Mouse (Mus musculus) midbrain, embryonic 14.5 days (tissue): ENCODE measurements around the gene Tiam1. TPM values are rescaled to one million over a fixed set of nuclear protein-coding genes. Genes with fewer than 3 reads are reported as not detected.
A peak's percentile ranks its signal among the peaks of the same experiment; 100 is the strongest.

Source experiments
- ATAC-seq: fragments of 200-750 bp; cut with Nextera tagmentation; 2 replicates; pipeline ENCODE4 v1.8.0; 2017; ENCODE audit warnings: moderate number of reproducible peaks, moderate library complexity; ENCODE audit not compliant: low FRiP score, low TSS enrichment
- DNase-seq: peaks from one replicate; pipeline ENCODE4 v3.0.0-alpha.2; 2015
- H3K27ac ChIP-seq: fragments of 300-500 bp; sonication (generic); replicated peaks from 2 replicates; pipeline ENCODE4 v1.5.1; 2014; ENCODE audit warnings: mild to moderate bottlenecking, low read depth, low read length, moderate library complexity
- H3K27me3 ChIP-seq: fragments of 300-500 bp; sonication (generic); 2 replicates; pipeline ENCODE4 v1.6.1; 2014; ENCODE audit warnings: low read length, control low read depth, mixed read lengths; ENCODE audit not compliant: control insufficient read depth, insufficient read depth
- H3K36me3 ChIP-seq: fragments of 300-500 bp; sonication (generic); 2 replicates; pipeline ENCODE4 v1.6.1; 2014; ENCODE audit warnings: low read length, control low read depth; ENCODE audit not compliant: control insufficient read depth, insufficient read depth
- H3K4me1 ChIP-seq: fragments of 300-500 bp; sonication (generic); 2 replicates; pipeline ENCODE4 v1.6.1; 2014; ENCODE audit warnings: mild to moderate bottlenecking, antibody characterized with exemption, low read length, control low read depth; ENCODE audit not compliant: control insufficient read depth, insufficient read depth
- H3K4me2 ChIP-seq: fragments of 300-500 bp; sonication (generic); 2 replicates; pipeline ENCODE4 v1.6.1; 2014; ENCODE audit warnings: mild to moderate bottlenecking, low read length, moderate library complexity
- H3K4me3 ChIP-seq: fragments of 300-500 bp; sonication (generic); replicated peaks from 2 replicates; pipeline ENCODE4 v1.5.1; 2014; ENCODE audit warnings: low read depth, low read length
- H3K9ac ChIP-seq: fragments of 300-500 bp; sonication (generic); replicated peaks from 2 replicates; pipeline ENCODE4 v1.6.1; 2014; ENCODE audit warnings: mild to moderate bottlenecking, low read length, moderate library complexity
- H3K9me3 ChIP-seq: fragments of 300-500 bp; sonication (generic); 2 replicates; pipeline ENCODE4 v1.6.1; 2016; ENCODE audit warnings: low read length, control low read depth, mixed read lengths; ENCODE audit not compliant: control insufficient read depth
- WGBS: fragments of 180-500 bp; shearing (Covaris S2); extraction: QIAGEN DNeasy Blood & Tissue Kit; methylation state at CpG from one replicate; pipeline ENCODE4 v1.1.7; 2014; 5-methylcytosine and 5-hydroxymethylcytosine counted together
- polyA plus RNA-seq: library from polyadenylated mRNA; unstranded; fragments of >200 nt; fragmentation: Nextera tagmentation; extraction: Ambion mirVana; gene quantifications from 2 replicates; pipeline ENCODE4 v1.2.1, GENCODE M21; 2014

Tiam1 gene
- polyA plus RNA-seq, 1 experiment from 2014 or later: 34.6 TPM

DNA sequence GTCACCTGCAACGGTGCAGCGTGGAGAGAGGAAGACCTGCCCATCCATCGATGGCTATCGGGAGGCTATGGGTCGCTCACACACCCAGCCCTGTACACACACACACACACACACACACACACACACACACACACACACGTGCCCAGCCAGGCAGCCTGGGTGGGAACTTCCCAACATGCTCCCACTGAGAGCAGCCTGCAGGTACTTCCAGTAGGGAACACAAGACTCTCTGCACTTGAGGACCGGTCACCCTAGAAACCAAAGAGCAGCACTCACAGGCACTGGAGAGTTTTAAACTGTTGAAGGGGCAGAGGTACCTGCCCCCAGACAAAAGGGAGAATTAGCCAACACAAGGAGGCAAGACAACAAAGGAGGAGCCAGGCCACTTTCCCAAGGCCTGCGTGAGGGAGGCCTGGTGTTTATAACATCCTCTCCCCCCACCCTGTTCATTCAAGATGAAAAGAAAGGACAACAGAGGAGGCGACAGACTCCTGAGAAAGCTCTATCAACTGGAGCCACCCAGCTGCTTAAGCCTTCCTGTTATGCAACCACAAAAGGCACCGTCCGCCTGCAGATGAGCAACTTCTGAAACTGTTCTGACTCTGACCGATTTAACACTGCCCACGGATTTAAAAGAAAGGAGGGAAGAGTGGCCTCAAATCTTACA is 326.9 kb downstream of the Tiam1 start:
- ATAC-seq: peak; percentile 32; the same call in 1 of the 2 replicates
- Histone ChIP-seq H3K9me3 (no peaks in the 10 kb centered on the region), H3K27ac (no peak overlapping the region), H3K4me3 (no peak overlapping the region), H3K36me3 (peaks cover 7% of the 10 kb centered on the region; the same call in 1 of the 2 replicates), H3K4me1 (peaks cover 36% of the 10 kb centered on the region), H3K27me3 (peaks cover 15% of the 10 kb centered on the region), H3K4me2 (peak overlapping the region; percentile 78), H3K9ac (no peak overlapping the region; the same call in 1 of the 2 replicates)
- 17% methylated on average over 13 of the region's 13 CpGs for WGBS
- peak; percentile 50 for DNase-seq

GRCm38 (mm10) chr16:89813536-89813935 is 330.0 kb downstream of the Tiam1 start:
- Histone ChIP-seq H3K9me3 (no peaks in the 10 kb centered on the region), H3K4me3 (no peak overlapping the region), H3K4me1 (peaks cover 33% of the 10 kb centered on the region), H3K4me2 (no peak overlapping the region), H3K27me3 (peaks cover 2% of the 10 kb centered on the region), H3K9ac (no peak overlapping the region), H3K36me3 (peaks cover 25% of the 10 kb centered on the region), H3K27ac (no peak overlapping the region)
- 46% methylated on average over 9 of the region's 9 CpGs for WGBS
- no peak for DNase-seq
- no peak for ATAC-seq

DNA sequence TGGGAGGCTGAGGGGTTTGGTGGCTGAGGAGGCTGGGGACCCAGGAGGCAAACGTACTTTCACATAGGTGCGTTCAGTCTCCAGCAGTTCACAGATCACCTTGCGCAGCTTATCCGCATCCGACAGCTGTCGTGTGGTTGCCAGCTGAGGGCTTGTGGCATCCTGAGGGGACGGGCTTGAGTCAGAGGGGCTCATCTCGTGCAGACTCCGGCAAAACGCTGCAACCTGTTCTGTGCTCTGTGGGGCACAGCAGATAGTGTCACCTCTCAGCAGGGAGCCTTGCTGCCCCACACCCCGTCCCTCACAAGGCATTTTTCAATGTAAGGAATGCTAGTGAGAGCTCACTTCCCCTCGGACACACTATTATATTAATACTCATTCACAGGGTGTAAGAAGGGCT is 330.7 kb downstream of the Tiam1 start:
- no peak for ATAC-seq
- Histone ChIP-seq H3K9ac (no peak overlapping the region), H3K27me3 (no peaks in the 10 kb centered on the region; the same call in 1 of the 2 replicates), H3K4me1 (peaks cover 27% of the 10 kb centered on the region), H3K4me2 (no peak overlapping the region), H3K9me3 (no peaks in the 10 kb centered on the region), H3K4me3 (no peak overlapping the region), H3K27ac (no peak overlapping the region), H3K36me3 (peaks cover 25% of the 10 kb centered on the region)
- 65% methylated on average over 12 of the region's 12 CpGs for WGBS
- no peak for DNase-seq

DNA sequence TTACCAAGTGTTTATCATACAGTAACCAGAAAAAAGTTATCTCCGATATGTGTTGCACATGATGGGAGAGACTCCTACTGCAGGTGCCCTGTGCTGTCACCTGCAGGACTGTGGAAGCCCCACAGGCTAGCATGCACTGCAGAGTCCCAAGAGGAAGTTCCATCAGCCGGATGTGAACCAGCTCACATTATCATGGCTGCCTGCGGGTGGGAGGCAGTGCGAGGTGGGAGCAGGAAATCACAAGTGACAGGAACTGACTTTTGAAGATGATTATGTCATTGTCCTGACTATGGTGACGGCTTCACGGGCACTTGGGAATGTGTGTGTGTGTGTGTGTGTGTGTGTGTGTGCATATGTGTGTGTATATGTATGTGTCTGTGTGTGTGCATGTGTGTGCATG is 333.2 kb downstream of the Tiam1 start:
- 91% methylated on average over 6 of the region's 6 CpGs for WGBS
- DNase-seq: no peak

GRCm38 (mm10) chr16:89808168-89808567 is 335.4 kb downstream of the Tiam1 start:
- no peak overlapping the region for H3K27ac ChIP-seq
- no peaks in the 10 kb centered on the region for H3K4me1 ChIP-seq
- no peak for ATAC-seq
- H3K4me2 ChIP-seq: no peak overlapping the region
- peaks cover 47% of the 10 kb centered on the region for H3K36me3 ChIP-seq
- DNase-seq: no peak
- no peaks in the 10 kb centered on the region for H3K27me3 ChIP-seq
- no peak overlapping the region for H3K9ac ChIP-seq
- 89% methylated on average over 13 of the region's 13 CpGs for whole genome bisulfite sequencing
- no peak overlapping the region for H3K4me3 ChIP-seq
- no peaks in the 10 kb centered on the region for H3K9me3 ChIP-seq

More for the DNA sequence above, 333.2 kb downstream of the Tiam1 start:
- H3K27me3 ChIP-seq: no peaks in the 10 kb centered on the region
- H3K9me3 ChIP-seq: no peaks in the 10 kb centered on the region
- H3K4me3 ChIP-seq: no peak overlapping the region
- H3K4me2 ChIP-seq: no peak overlapping the region
- peaks cover 25% of the 10 kb centered on the region for H3K36me3 ChIP-seq
- H3K9ac ChIP-seq: no peak overlapping the region
- peaks cover 11% of the 10 kb centered on the region; the same call in 1 of the 2 replicates for H3K4me1 ChIP-seq
- H3K27ac ChIP-seq: no peak overlapping the region
- no peak for ATAC-seq

- DNase-seq: no peak
- H3K36me3 ChIP-seq: peaks cover 44% of the 10 kb centered on the region
- 84% methylated on average over 8 of the region's 8 CpGs for WGBS
- H3K9ac ChIP-seq: no peak overlapping the region
- no peak for ATAC-seq
- no peak overlapping the region for H3K4me2 ChIP-seq
- H3K9me3 ChIP-seq: no peaks in the 10 kb centered on the region
- no peak overlapping the region for H3K4me3 ChIP-seq
- no peaks in the 10 kb centered on the region for H3K27me3 ChIP-seq
- H3K27ac ChIP-seq: no peak overlapping the region
- H3K4me1 ChIP-seq: no peaks in the 10 kb centered on the region
Measured at GRCm38 (mm10) chr16:89805946-89806345, 337.6 kb downstream of the Tiam1 start.

- Histone ChIP-seq H3K27ac (0 out of 2 replicates have a peak overlapping the region, but pooled peaks have one; percentile 8), H3K9me3 (no peaks in the 10 kb centered on the region), H3K9ac (no peak overlapping the region), H3K27me3 (no peaks in the 10 kb centered on the region), H3K4me3 (no peak overlapping the region), H3K36me3 (peaks cover 38% of the 10 kb centered on the region), H3K4me1 (no peaks in the 10 kb centered on the region), H3K4me2 (no peak overlapping the region)
- 68% methylated on average over 12 of the region's 12 CpGs for WGBS
- no peak for ATAC-seq
- DNase-seq: no peak
Measured at GRCm38 (mm10) chr16:89805210-89805609, 338.4 kb downstream of the Tiam1 start.

GRCm38 (mm10) chr16:89801493-89801892 is 342.1 kb downstream of the Tiam1 start:
- H3K9ac ChIP-seq: no peak overlapping the region
- 88% methylated on average over 5 of the region's 5 CpGs for WGBS
- H3K27ac ChIP-seq: no peak overlapping the region
- DNase-seq (no peak), ATAC-seq (no peak)
- no peak overlapping the region for H3K4me2 ChIP-seq
- H3K4me3 ChIP-seq: no peak overlapping the region
- no peaks in the 10 kb centered on the region for H3K9me3 ChIP-seq
- peaks cover 39% of the 10 kb centered on the region for H3K36me3 ChIP-seq
- no peaks in the 10 kb centered on the region for H3K27me3 ChIP-seq
- H3K4me1 ChIP-seq: no peaks in the 10 kb centered on the region

DNA sequence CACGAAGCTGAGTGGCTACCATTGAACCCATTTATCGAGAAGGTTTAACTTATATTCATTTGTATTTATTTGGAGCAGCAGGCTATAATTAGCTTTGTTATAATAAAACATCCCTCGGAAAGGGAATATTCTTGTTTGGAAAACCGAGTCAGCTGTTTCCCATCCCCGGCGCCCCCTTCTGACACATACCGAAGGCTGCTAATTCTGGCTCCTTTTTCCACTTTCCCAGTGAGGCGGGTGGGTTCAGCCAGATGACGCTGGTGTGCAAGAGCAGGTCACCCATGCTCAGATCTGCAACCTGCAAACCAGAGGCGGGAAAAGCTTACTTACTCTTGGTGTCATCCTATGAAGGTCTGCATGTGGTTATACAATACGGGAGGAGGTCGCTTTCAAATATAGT is 343.8 kb downstream of the Tiam1 start:
- DNase-seq (no peak), ATAC-seq (no peak)
- no peaks in the 10 kb centered on the region for H3K4me1 ChIP-seq
- no peak overlapping the region for H3K4me2 ChIP-seq
- 90% methylated on average over 12 of the region's 12 CpGs for WGBS
- no peak overlapping the region for H3K27ac ChIP-seq
- no peak overlapping the region for H3K4me3 ChIP-seq
- H3K9me3 ChIP-seq: no peaks in the 10 kb centered on the region
- H3K9ac ChIP-seq: no peak overlapping the region
- no peaks in the 10 kb centered on the region for H3K27me3 ChIP-seq
- H3K36me3 ChIP-seq: peaks cover 33% of the 10 kb centered on the region
